Mouse (Mus musculus): ENCODE data around the gene Zfp90.
A peak's percentile ranks its signal among the peaks of the same experiment; 100 is the strongest.

Zfp90 gene

DNA sequence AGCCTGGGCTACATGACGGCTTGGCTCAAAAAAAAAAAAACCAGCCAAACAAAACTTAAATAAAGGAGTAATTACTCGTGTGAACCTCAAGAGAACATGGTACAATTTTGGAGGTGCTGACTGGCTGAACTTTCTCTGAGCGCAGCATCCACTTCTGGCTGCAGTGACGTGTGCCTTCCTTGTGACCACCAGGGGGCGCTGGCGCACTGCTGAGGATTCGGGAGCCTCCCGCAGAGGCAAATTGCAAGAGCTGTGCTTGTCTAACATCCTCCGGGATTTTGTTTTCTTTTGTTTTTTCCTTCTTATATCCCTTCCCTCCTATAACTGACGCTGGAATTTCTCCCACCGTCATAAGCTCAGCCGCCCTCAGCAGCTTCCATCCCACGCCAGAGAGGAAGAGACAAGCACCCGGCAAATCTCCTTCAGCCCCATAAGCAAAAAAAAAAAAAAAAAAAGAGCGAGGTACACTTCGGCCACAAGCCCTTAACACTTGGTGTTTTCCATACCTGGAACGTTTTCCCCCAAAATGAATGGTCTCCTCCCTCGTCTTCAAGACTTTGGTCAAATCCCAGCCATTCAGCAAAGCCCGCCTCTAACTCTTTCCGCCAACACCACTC lies 17.9 kb downstream of the Zfp90 start:
- peak; percentile 72 to 74 for DNase-seq (ENCODE audit: low spot score in 2 of 2)

DNA sequence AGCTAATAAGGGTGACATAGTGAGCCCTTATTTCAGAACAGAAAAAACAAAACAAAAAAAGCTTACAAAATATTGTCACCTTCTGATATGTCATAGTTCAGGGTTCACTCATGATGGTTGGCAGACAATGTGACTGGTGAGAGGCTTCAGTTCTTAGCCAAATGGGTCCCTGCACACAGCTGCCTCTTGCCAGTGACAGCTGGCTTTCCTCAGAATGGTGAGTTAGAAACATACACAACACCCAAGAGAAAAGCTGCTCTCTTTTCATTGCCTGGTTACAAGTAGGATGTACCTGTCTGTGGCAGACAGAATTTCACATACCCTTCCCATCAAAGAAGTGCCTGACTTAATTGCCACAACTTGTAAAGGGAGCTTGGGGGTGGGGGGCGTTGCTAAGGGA lies 18.5 kb downstream of the Zfp90 start:
- DNase-seq (ENCODE audit: low spot score in 2 of 2): no peak

DNA sequence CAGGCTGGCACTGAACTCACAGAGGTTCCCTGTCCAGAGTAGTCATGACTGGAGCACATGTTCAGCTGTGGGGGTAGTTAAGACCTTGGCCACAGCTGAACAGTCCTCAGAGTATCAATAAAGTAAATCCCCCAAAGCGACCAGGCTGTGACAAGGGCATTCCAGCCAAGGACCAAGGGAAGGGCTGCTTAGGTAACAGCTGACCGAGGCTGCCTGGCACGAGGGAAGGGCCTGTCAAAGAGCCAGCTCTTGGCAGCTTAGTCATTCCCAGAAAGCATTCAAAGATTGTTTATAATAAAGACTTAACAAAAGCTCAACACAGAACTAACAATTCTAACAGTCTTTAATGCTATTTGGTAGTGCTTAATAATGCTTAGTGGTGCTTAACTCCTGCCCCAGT lies 22.7 kb downstream of the Zfp90 start:
- peak in 1 of 2 experiments; percentile 36 for DNase-seq (ENCODE audit: low spot score in 2 of 2)

DNA sequence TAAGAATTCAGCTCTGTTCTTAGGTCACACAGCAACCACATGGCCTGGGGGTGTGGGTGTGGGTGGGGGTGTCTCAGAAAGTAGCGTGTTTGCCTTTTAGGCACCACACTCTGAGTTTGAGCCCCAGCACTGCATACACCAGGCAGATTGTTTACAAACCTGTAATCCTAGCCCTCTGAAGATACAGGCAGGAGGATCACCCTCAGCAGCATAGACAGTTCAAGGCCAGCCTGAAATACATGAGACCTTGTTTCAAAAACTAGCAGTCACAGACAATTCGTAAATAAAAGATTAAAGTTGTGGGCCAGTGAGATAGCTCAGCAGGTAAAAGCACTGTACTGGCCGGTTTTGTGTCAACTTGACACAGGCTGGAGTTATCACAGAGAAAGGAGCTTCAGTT lies 25.0 kb downstream of the Zfp90 start:
- no peak for DNase-seq (ENCODE audit: low spot score in 2 of 2)

DNA sequence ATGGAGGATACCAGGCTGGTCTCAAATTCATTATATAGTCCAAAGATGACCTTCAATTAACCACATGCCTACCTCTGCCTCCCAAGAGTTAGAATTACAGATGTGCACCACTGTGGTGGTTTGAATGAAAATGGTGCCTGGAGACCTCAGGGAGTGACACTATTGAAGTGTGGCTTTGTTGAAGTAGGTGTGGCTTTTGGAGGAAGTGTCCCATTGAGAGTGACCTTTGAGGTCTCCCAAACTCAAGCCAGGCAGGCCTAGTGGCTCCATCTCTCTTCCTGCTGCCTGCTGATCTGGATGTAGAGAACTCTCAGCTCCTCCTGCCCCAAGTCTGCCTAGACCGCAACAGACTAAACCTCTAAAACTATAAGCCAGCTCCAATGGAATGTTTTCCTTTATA lies 27.6 kb downstream of the Zfp90 start:
- DNase-seq (ENCODE audit: low spot score in 2 of 2): no peak

DNA sequence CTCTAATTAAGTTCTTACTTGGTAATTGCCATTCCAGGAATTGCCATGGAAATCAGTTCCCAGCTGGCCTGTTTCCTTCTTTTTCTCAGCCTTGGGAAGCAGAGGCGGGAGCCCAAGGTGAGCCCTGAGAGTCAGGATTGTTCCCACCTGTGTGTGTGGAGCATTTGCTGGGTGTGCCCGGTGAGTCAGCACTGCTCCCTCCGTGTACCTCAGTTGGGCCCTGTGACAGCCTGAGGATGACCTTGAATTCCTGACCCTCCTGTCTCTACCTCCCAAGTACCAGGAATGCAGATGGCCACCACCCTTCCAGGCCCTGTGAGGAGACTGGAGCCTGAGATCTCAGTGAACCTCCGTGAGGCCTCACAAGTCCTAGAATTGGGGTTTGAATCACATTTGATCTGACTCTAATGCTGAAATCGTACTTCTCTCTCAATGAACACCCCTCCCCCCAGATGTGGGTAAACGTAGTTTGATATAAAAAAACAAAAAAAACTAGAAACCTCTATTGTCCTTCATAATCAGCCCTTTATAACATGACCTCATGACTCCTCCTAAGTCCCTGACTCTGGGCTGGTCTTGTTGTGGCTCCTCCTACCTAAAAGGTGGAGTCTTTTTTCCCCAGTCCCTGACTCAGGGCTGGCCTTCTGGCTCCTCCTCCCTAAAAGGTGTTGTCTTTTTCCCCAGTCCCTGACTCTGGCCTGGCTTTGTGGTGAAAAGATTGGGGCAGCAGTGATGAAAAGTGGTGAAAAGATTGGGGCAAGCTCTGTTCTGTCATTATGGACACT lies 36.4 kb downstream of the Zfp90 start:
- DNase-seq (ENCODE audit: low spot score in 2 of 2): no peak

DNA sequence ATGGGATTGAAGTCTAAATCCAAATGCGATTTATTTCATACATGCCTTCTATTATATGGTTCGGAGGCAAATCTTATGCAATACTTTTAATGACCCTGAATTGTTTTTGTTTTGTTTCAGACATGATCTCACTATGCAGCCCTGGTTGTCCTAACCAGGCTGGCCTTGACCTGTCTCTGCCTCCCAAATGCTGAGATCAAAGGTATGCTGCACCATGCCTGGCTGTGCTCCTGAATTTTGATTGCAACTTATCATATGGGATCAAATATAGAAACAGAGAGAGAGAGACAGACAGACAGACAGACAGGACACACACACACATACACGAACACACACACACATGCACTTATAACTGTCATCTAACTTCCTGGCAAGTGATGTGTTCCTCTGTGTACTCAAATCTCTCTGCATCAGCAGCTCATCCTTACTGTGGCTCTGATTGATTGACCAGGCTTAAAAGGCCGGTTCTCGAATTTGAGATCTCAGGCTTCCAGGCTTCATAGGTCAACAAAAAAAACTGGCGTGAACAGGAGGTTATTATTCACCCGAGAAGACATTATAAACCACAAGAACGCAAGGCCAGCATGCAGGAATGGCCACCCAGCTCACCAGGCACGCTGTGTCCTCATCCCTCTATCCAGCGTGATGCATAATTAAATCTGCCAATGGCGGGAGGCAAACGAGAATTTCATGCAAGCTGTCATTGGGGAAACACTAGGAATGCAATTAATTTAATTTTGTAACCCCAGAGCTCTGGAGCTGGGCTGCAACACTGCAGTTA lies 37.8 kb downstream of the Zfp90 start:
- DNase-seq (ENCODE audit: low spot score in 2 of 2): no peak

DNA sequence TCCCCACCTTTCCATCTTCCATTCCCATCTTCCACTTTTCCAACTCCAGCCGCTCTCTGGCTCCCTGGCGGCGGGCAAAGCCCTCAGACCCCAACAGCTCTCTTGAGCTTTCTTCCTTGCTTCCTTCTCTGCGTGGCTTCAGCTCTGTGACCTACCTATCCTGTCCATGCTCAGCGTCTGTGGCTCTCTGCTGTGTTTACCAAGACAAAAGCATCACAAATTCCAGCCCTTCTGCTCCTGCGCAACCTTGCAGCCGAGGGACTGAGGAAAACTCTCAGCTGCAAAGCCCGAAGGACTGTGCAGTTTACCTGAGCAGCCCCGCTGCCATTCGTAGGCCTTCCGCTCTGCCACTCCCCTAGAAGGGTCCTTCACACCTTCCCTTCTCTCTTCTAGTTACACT lies 38.9 kb downstream of the Zfp90 start:
- DNase-seq (ENCODE audit: low spot score in 2 of 2): no peak

DNA sequence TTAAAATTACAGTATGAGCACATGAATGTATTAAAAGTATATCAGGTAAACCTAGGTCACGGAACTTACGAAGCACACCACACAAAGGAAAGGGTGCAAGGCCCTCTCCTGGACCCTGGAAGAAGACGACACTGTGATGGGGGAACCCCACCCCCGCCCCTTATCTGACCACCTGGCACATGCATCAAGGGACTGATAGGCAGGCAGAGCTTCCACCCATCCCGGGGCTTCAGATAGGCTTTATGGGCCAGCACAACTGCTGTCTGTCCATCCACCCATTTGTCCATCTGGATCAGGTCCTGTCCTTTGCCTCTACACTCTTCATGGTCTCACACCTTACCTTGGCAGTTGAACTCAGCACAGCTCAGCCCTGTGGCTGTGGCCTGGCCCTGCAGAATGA lies 47.0 kb downstream of the Zfp90 start:
- no peak for DNase-seq (ENCODE audit: low spot score in 2 of 2)

DNA sequence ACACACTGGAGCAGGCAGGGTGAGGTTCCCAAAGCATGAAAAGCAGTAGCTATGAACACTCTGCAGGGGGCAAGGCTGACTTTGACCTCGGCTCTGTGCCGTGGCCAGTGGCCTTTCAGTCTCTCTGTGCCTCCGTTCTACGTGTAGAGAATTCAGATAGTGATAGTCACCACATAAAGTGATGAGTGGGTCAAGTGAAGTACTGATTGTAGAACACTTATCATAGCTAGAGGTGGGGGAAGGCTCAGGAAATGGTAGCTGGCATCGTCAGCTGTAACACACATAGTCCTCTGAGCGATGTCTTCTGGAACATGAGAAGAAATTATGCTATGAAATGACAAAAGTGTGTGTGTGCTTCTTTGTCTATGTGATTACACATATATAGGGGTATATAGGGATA lies 48.7 kb downstream of the Zfp90 start:
- no peak for DNase-seq (ENCODE audit: low spot score in 2 of 2)

DNA sequence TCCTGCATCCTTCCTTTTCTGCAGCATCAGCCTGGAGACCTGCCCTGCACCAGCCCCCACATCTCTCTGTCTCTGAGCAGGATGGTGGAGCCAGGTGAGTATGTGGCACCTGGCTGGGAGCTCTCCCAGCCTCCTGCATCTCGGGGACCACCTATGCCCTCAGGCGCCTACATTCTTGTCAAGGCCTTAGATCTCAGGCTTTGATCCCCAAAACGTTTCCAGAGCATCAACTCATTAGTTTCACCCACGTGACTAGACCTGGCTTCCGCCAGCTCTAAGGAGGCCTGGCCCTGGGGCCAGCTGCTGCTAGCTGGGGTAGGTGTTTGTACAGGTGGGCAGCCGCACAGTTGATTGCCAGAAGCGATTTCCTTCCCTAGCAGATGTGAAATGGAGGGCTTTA lies 54.4 kb downstream of the Zfp90 start:
- no peak for DNase-seq (ENCODE audit: low spot score in 2 of 2)

DNA sequence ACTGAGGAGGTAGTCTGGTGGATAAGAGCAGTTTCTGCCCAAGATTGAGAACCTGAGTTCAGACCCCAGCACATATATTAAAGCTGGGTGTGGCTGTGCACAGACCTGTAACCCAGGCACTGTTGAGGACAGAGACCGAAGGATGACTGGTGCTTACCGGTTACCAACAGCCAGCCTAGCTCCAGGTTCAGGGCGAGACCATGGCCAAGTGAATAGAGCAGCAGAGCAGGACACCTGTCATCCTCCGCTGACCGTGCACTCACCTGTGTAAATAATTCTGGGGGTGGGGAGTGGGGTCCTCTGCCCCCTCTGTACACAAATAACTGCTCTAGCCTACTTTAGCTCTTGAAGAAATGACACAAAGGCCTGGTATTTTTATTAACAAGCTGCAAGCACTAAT lies 58.9 kb downstream of the Zfp90 start:
- DNase-seq (ENCODE audit: low spot score in 2 of 2): no peak

All from urinary bladder, adult 18-20 months (tissue).